Mouse (Mus musculus) heart, embryonic 11.5 days (tissue): ENCODE results near the gene Arhgap9. TPM values are rescaled to one million over a fixed set of nuclear protein-coding genes. Genes with fewer than 3 reads are reported as not detected.

Experiments
- polyA plus RNA-seq: library from polyadenylated mRNA; unstranded; fragments of >200 nt; fragmentation: Nextera tagmentation; extraction: Ambion mirVana; gene quantifications from 2 replicates; pipeline ENCODE4 v1.2.1, GENCODE M21; 2014

Arhgap9 gene
- polyA plus RNA-seq, 1 experiment from 2014 or later = 1.7 TPM

Other genes starting within 250 kb of the Arhgap9 start
- 0.42 and 0.63 TPM in 2 replicates for gene Agap2, start 246.7 kb upstream of the Arhgap9 start, polyA plus RNA-seq
- gene Os9, start 200.8 kb upstream of the Arhgap9 start, polyA plus RNA-seq = 21.3 and 30.3 TPM in 2 replicates
- gene B4galnt1, start 156.7 kb upstream of the Arhgap9 start, polyA plus RNA-seq = 1.6 and 1.8 TPM in 2 replicates
- 8.4 and 11.8 TPM in 2 replicates for gene Slc26a10, start 141.3 kb upstream of the Arhgap9 start, polyA plus RNA-seq
- 17.9 and 18.0 TPM in 2 replicates for gene Arhgef25, start 131.9 kb upstream of the Arhgap9 start, polyA plus RNA-seq
- gene Dtx3, start 126.2 kb upstream of the Arhgap9 start, polyA plus RNA-seq = 82.3 and 83.0 TPM in 2 replicates
- gene Pip4k2c, start 110.4 kb upstream of the Arhgap9 start, polyA plus RNA-seq = 20.8 and 21.5 TPM in 2 replicates
- gene Kif5a, start 58.6 kb upstream of the Arhgap9 start, polyA plus RNA-seq = 1.6 TPM in 2 replicates
- 135 and 136 TPM in 2 replicates for gene Dctn2, start 55.6 kb upstream of the Arhgap9 start, polyA plus RNA-seq
- 13.6 and 15.1 TPM in 2 replicates for gene Mbd6, start 32.9 kb upstream of the Arhgap9 start, polyA plus RNA-seq
- gene Mars, start 10.2 kb upstream of the Arhgap9 start, polyA plus RNA-seq = 104 and 105 TPM in 2 replicates
- 0.65 and 1.2 TPM in 2 replicates for gene Gli1, start 20.0 kb downstream of the Arhgap9 start, polyA plus RNA-seq
- gene Inhbe, start 32.4 kb downstream of the Arhgap9 start, polyA plus RNA-seq = 0.06 TPM in 1 of 2 replicates, not detected in the other
- gene Inhbc, start 48.5 kb downstream of the Arhgap9 start, polyA plus RNA-seq = 0.19 TPM in 1 of 2 replicates, not detected in the other
- gene R3hdm2, start 58.4 kb downstream of the Arhgap9 start, polyA plus RNA-seq = 27.7 and 30.3 TPM in 2 replicates
- 0.24 and 0.30 TPM in 2 replicates for gene Stac3, start 179.7 kb downstream of the Arhgap9 start, polyA plus RNA-seq
- 10.1 and 13.9 TPM in 2 replicates for gene Ndufa4l2, start 193.0 kb downstream of the Arhgap9 start, polyA plus RNA-seq
- 71.3 and 82.7 TPM in 2 replicates for gene Shmt2, start 200.5 kb downstream of the Arhgap9 start, polyA plus RNA-seq
- 0.21 and 0.33 TPM in 2 replicates for gene Nxph4, start 212.6 kb downstream of the Arhgap9 start, polyA plus RNA-seq